Mouse (Mus musculus): Measurements from ENCODE around the gene Itgax. TPM values are rescaled to one million over a fixed set of nuclear protein-coding genes. Genes with fewer than 3 reads are reported as not detected.
A peak's percentile ranks its signal among the peaks of the same experiment; 100 is the strongest.

The Itgax gene
- total RNA-seq, 1 experiment from 2014 or later, result 3.0 TPM

- no peak for ATAC-seq (replicated peaks; ENCODE audit: low read depth, poor library complexity, severe bottlenecking)
Measured at GRCm38 (mm10) chr7:128154924-128155323, 25.6 kb downstream of the Itgax start.

DNA sequence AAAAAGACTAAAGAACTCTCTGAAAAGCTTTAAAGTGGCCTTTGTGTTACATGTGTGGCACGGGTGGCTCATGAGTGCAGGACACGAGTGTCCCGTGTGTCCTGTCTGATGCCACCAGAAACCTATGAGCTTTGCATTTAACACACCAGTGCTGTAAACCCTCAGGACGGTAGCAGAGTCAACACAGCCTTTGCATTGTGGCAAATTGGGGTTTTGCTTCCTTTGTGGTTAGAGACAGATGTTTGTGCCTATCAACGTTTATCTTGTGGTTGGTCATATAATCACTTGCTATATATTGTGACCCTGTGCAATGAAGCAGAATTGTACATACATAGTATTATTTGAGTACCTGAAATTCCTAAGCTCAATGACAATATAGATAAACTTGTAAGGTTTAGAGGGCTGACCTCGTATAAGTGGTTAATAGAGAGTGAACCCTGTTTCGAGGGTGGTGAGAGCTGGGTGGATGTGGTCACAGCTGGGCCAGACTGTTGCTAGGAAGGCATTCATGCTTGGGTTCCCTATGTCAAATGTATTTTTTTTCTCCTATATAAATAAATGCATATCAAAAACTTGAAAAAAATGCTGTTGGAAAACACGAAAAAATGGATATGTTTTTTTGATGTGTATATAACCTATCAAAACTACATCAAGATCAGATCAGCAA, 29.5 kb downstream of the Itgax start:
- peak; percentile 96 for ATAC-seq (replicated peaks; ENCODE audit: low read depth, poor library complexity, severe bottlenecking)

GRCm38 (mm10) chr7:128164001-128164400, 34.7 kb downstream of the Itgax start:
- ATAC-seq (replicated peaks; ENCODE audit: low read depth, poor library complexity, severe bottlenecking), result no peak

DNA sequence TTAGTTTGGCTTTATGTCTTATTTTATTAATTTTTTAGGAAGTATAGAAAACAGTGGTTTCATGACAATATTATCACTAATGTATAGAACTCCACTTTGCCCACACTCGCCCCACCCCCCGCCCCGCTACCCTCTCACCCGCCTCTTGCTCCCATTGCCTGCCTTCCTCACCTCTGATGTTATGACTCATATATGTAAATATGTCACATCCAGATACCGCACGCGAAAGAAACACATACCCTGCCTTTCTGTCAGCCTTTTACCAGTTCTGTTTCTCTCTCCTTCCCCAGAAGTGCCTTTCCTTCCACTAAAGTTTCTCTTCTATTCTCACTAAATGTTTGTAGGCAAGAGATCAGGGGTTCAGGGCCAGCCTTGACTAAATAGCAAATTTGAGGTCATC, 37.0 kb downstream of the Itgax start:
- no peak for ATAC-seq (replicated peaks; ENCODE audit: low read depth, poor library complexity, severe bottlenecking)

- ATAC-seq (replicated peaks; ENCODE audit: low read depth, poor library complexity, severe bottlenecking), result no peak
Measured at GRCm38 (mm10) chr7:128169996-128170395, 40.6 kb downstream of the Itgax start.

- ATAC-seq (replicated peaks; ENCODE audit: low read depth, poor library complexity, severe bottlenecking), result no peak
Measured at GRCm38 (mm10) chr7:128178385-128178784, 49.0 kb downstream of the Itgax start.

DNA sequence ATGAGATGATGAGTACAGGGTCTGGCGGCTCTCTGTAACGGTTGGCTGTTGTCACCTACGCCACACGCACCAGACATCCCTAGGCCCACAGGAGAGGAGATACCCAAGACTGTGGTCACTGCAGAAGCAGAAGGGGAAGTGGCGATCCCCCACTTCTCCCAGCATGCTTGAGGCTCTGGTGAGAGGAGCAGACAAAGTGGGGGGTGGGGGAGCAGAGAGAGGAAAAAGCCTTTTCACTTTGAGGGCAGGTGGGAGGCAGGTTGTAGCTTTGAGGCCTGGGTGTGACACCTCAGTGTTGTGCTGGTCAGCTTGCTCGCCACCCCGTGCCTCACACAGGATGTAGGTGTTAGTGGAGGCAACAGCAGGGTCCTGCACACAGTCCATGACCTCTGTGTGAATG, 50.8 kb downstream of the Itgax start:
- peak; percentile 89 for ATAC-seq (replicated peaks; ENCODE audit: low read depth, poor library complexity, severe bottlenecking)

DNA sequence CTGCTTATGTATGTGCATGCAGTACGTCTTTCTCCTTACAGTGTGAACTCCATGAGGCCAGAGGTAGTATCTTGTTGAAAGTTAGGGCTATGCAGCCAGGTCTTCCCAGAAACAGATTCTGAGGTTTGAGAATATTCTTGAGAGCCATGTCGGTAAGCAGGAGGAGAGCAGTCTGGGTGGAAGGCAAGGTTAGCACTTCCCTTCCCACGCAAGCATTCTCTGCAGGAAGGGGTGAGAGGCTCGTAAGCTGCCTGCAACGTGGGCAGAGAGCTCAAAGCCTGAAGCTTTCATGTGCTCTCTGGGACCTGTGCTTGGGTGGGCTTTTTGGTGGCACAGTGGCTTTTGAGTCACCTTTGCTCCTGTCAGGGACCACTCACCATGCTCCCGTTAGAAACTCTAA, 51.2 kb downstream of the Itgax start:
- no peak for ATAC-seq (replicated peaks; ENCODE audit: low read depth, poor library complexity, severe bottlenecking)

GRCm38 (mm10) chr7:128181691-128182090, 52.3 kb downstream of the Itgax start:
- no peak for ATAC-seq (replicated peaks; ENCODE audit: low read depth, poor library complexity, severe bottlenecking)

Other genes starting within 250 kb of the Itgax start
- gene Prss53, start 238.6 kb upstream of the Itgax start, total RNA-seq (2017), result 0.27 TPM in 1 of 2 replicates, not detected in the other
- gene Gm21974, start 234.1 kb upstream of the Itgax start, total RNA-seq (2017), result not detected in 2 replicates
- gene Vkorc1, start 233.9 kb upstream of the Itgax start, total RNA-seq (2017), result 27.6 and 34.0 TPM in 2 replicates
- 40.9 and 47.1 TPM in 2 replicates for gene Bckdk, start 225.5 kb upstream of the Itgax start, total RNA-seq (2017)
- gene Kat8, start 217.0 kb upstream of the Itgax start, total RNA-seq (2017), result 30.0 and 36.0 TPM in 2 replicates
- not detected in 2 replicates for gene Prss8, start 199.4 kb upstream of the Itgax start, total RNA-seq (2017)
- gene Prss36, start 182.8 kb upstream of the Itgax start, total RNA-seq (2017), result 2.4 and 4.3 TPM in 2 replicates
- 79.4 and 108 TPM in 2 replicates for gene Fus, start 162.1 kb upstream of the Itgax start, total RNA-seq (2017)
- 19.8 and 27.3 TPM in 2 replicates for gene Pycard, start 135.7 kb upstream of the Itgax start, total RNA-seq (2017)
- not detected in 2 replicates for gene Trim72, start 125.6 kb upstream of the Itgax start, total RNA-seq (2017)
- 10.8 and 12.8 TPM in 2 replicates for gene Itgam, start 66.9 kb upstream of the Itgax start, total RNA-seq (2017)
- gene Gm49368, start 66.9 kb upstream of the Itgax start, total RNA-seq (2017), result not detected in 2 replicates
- gene Itgad, start 24.8 kb downstream of the Itgax start, total RNA-seq (2017), result 0.34 TPM in 1 of 2 replicates, not detected in the other
- 1.1 and 3.2 TPM in 2 replicates for gene Cox6a2, start 76.8 kb downstream of the Itgax start, total RNA-seq (2017)
- 9.0 and 13.3 TPM in 2 replicates for gene Armc5, start 107.8 kb downstream of the Itgax start, total RNA-seq (2017)
- gene 9130023H24Rik, start 108.5 kb downstream of the Itgax start, total RNA-seq (2017), result 5.8 and 6.8 TPM in 2 replicates
- 0.32 and 0.63 TPM in 2 replicates for gene Tgfb1i1, start 117.3 kb downstream of the Itgax start, total RNA-seq (2017)
- gene Slc5a2, start 136.1 kb downstream of the Itgax start, total RNA-seq (2017), result 0.14 TPM in 1 of 2 replicates, not detected in the other
- gene BC017158, start 168.6 kb downstream of the Itgax start, total RNA-seq (2017), result 20.4 and 30.5 TPM in 2 replicates

Data from common myeloid progenitor, adult 5-6 weeks (primary cell).